Mouse (Mus musculus): ENCODE measurements around the gene Ecel1.

- TF ChIP-seq CTCF (IDR thresholded peaks at IDR 0.05; ENCODE audit: low read depth, low read length): no peak
- TF ChIP-seq POLR2A (IDR thresholded peaks at IDR 0.05; ENCODE audit: extremely low read depth, insufficient read depth, low read length): no peak
Measured at GRCm38 (mm10) chr1:87155531-87156198, 656 bp downstream of the Ecel1 start.

Measured in liver, adult 2 months (tissue).